Mouse (Mus musculus): ENCODE measurements around the gene Gdpd4. TPM values are rescaled to one million over a fixed set of nuclear protein-coding genes. Genes with fewer than 3 reads are reported as not detected.

Gene Gdpd4
- polyA plus RNA-seq, 1 experiment from 2014 or later = not detected

- WGBS = 37% methylated on average over 5 of the region's 5 CpGs
- Histone ChIP-seq H3K36me3 (ENCODE audit: insufficient read depth, low read length) (no peaks in the 10 kb centered on the region), H3K4me3 (ENCODE audit: low read depth, low read length) (no peak overlapping the region), H3K9me3 (ENCODE audit: low read length) (no peaks in the 10 kb centered on the region), H3K27me3 (replicated peaks; ENCODE audit: insufficient read depth, low read length) (no peaks in the 10 kb centered on the region), H3K4me2 (replicated peaks; ENCODE audit: low read depth, low read length) (no peak overlapping the region), H3K27ac (ENCODE audit: low read length) (no peak overlapping the region), H3K4me1 (ENCODE audit: insufficient read depth, low read depth, low read length) (no peaks in the 10 kb centered on the region), H3K9ac (replicated peaks; ENCODE audit: low read depth) (no peak overlapping the region)
- TF ChIP-seq CTCF (IDR thresholded peaks at IDR 0.05) = peak; percentile 99
- no peak for TF ChIP-seq EP300 (IDR thresholded peaks at IDR 0.05)
- peak; percentile 70 for ATAC-seq
- DNase-seq (ENCODE audit: low spot score) = peak; percentile 81
Observed at GRCm38 (mm10) chr7:98071620-98072019, 151.9 kb downstream of the Gdpd4 start.

GRCm38 (mm10) chr7:98077453-98077852, 157.7 kb downstream of the Gdpd4 start:
- H3K4me3 ChIP-seq (ENCODE audit: low read depth, low read length) = no peak overlapping the region
- H3K4me2 ChIP-seq (replicated peaks; ENCODE audit: low read depth, low read length) = no peak overlapping the region
- TF ChIP-seq CTCF (IDR thresholded peaks at IDR 0.05) (no peak), EP300 (IDR thresholded peaks at IDR 0.05) (no peak)
- no peaks in the 10 kb centered on the region for H3K27me3 ChIP-seq (replicated peaks; ENCODE audit: insufficient read depth, low read length)
- H3K9me3 ChIP-seq (ENCODE audit: low read length) = no peaks in the 10 kb centered on the region
- H3K4me1 ChIP-seq (ENCODE audit: insufficient read depth, low read depth, low read length) = 0 out of 2 replicates have a peak, but pooled peaks cover 4% of the 10 kb centered on the region
- no peak for ATAC-seq
- H3K36me3 ChIP-seq (ENCODE audit: insufficient read depth, low read length) = no peaks in the 10 kb centered on the region
- DNase-seq (ENCODE audit: low spot score) = no peak
- 75% methylated on average over 11 of the region's 11 CpGs for WGBS
- H3K9ac ChIP-seq (replicated peaks; ENCODE audit: low read depth) = no peak overlapping the region
- no peak overlapping the region for H3K27ac ChIP-seq (ENCODE audit: low read length)

- DNase-seq (ENCODE audit: low spot score) = no peak
- Histone ChIP-seq H3K9me3 (ENCODE audit: low read length) (no peaks in the 10 kb centered on the region), H3K27ac (ENCODE audit: low read length) (no peak overlapping the region), H3K4me3 (ENCODE audit: low read depth, low read length) (no peak overlapping the region), H3K36me3 (ENCODE audit: insufficient read depth, low read length) (no peaks in the 10 kb centered on the region), H3K9ac (replicated peaks; ENCODE audit: low read depth) (no peak overlapping the region), H3K27me3 (replicated peaks; ENCODE audit: insufficient read depth, low read length) (no peaks in the 10 kb centered on the region), H3K4me1 (ENCODE audit: insufficient read depth, low read depth, low read length) (peaks cover 24% of the 10 kb centered on the region), H3K4me2 (replicated peaks; ENCODE audit: low read depth, low read length) (no peak overlapping the region)
- TF ChIP-seq EP300 (IDR thresholded peaks at IDR 0.05) = no peak
- no peak for TF ChIP-seq CTCF (IDR thresholded peaks at IDR 0.05)
- 34% methylated on average over 4 of the region's 5 CpGs for WGBS
- no peak for ATAC-seq
Observed at GRCm38 (mm10) chr7:98082376-98082775, 162.6 kb downstream of the Gdpd4 start.

- ATAC-seq (peak; percentile 62), DNase-seq (ENCODE audit: low spot score) (peak; percentile 61)
- WGBS = 14% methylated on average over 12 of the region's 12 CpGs
- TF ChIP-seq EP300 (IDR thresholded peaks at IDR 0.05) (peak; percentile 40), CTCF (IDR thresholded peaks at IDR 0.05) (no peak)
- peaks cover 24% of the 10 kb centered on the region for H3K4me1 ChIP-seq (ENCODE audit: insufficient read depth, low read depth, low read length)
- no peaks in the 10 kb centered on the region for H3K27me3 ChIP-seq (replicated peaks; ENCODE audit: insufficient read depth, low read length)
- H3K9ac ChIP-seq (replicated peaks; ENCODE audit: low read depth) = no peak overlapping the region
- H3K4me3 ChIP-seq (ENCODE audit: low read depth, low read length) = no peak overlapping the region
- H3K36me3 ChIP-seq (ENCODE audit: insufficient read depth, low read length) = no peaks in the 10 kb centered on the region
- no peaks in the 10 kb centered on the region for H3K9me3 ChIP-seq (ENCODE audit: low read length)
- peak overlapping the region; percentile 63 for H3K27ac ChIP-seq (ENCODE audit: low read length)
- peak overlapping the region; percentile 14 for H3K4me2 ChIP-seq (replicated peaks; ENCODE audit: low read depth, low read length)
Observed at GRCm38 (mm10) chr7:98084541-98085293, 165.0 kb downstream of the Gdpd4 start.

GRCm38 (mm10) chr7:98085314-98085713, 165.6 kb downstream of the Gdpd4 start:
- peak; percentile 21 for DNase-seq (ENCODE audit: low spot score)

GRCm38 (mm10) chr7:98086346-98086745, 166.6 kb downstream of the Gdpd4 start:
- DNase-seq (ENCODE audit: low spot score) (peak; percentile 76), ATAC-seq (peak; percentile 64)
- no peak overlapping the region for H3K4me2 ChIP-seq (replicated peaks; ENCODE audit: low read depth, low read length)
- H3K4me1 ChIP-seq (ENCODE audit: insufficient read depth, low read depth, low read length) = peaks cover 24% of the 10 kb centered on the region
- no peak overlapping the region for H3K27ac ChIP-seq (ENCODE audit: low read length)
- WGBS = 15% methylated on average over 2 of the region's 2 CpGs
- H3K27me3 ChIP-seq (replicated peaks; ENCODE audit: insufficient read depth, low read length) = no peaks in the 10 kb centered on the region
- no peaks in the 10 kb centered on the region for H3K9me3 ChIP-seq (ENCODE audit: low read length)
- H3K9ac ChIP-seq (replicated peaks; ENCODE audit: low read depth) = no peak overlapping the region
- no peak for TF ChIP-seq EP300 (IDR thresholded peaks at IDR 0.05)
- TF ChIP-seq CTCF (IDR thresholded peaks at IDR 0.05) = peak; percentile 78
- H3K36me3 ChIP-seq (ENCODE audit: insufficient read depth, low read length) = no peaks in the 10 kb centered on the region
- H3K4me3 ChIP-seq (ENCODE audit: low read depth, low read length) = no peak overlapping the region

More at GRCm38 (mm10) chr7:98085314-98085713, 165.6 kb downstream of the Gdpd4 start:
- Histone ChIP-seq H3K9ac (replicated peaks; ENCODE audit: low read depth) (no peak overlapping the region), H3K27me3 (replicated peaks; ENCODE audit: insufficient read depth, low read length) (no peaks in the 10 kb centered on the region), H3K4me3 (ENCODE audit: low read depth, low read length) (no peak overlapping the region), H3K27ac (ENCODE audit: low read length) (0 out of 2 replicates have a peak overlapping the region, but pooled peaks have one; percentile 63), H3K4me1 (ENCODE audit: insufficient read depth, low read depth, low read length) (peaks cover 24% of the 10 kb centered on the region), H3K9me3 (ENCODE audit: low read length) (no peaks in the 10 kb centered on the region), H3K36me3 (ENCODE audit: insufficient read depth, low read length) (no peaks in the 10 kb centered on the region), H3K4me2 (replicated peaks; ENCODE audit: low read depth, low read length) (no peak overlapping the region; the same call in 1 of the 2 replicates)
- TF ChIP-seq EP300 (IDR thresholded peaks at IDR 0.05) (no peak), CTCF (IDR thresholded peaks at IDR 0.05) (no peak)
- 33% methylated on average over 7 of the region's 7 CpGs for WGBS
- peak; percentile 11; the same call in 1 of the 2 replicates for ATAC-seq
